Mouse (Mus musculus): Measurements from ENCODE around the gene Tagln. TPM values are rescaled to one million over a fixed set of nuclear protein-coding genes. Genes with fewer than 3 reads are reported as not detected.

Gene Tagln
- total and polyA plus RNA-seq, 3 experiments: 0.59 to 2.3 TPM; not detected in 1

DNA sequence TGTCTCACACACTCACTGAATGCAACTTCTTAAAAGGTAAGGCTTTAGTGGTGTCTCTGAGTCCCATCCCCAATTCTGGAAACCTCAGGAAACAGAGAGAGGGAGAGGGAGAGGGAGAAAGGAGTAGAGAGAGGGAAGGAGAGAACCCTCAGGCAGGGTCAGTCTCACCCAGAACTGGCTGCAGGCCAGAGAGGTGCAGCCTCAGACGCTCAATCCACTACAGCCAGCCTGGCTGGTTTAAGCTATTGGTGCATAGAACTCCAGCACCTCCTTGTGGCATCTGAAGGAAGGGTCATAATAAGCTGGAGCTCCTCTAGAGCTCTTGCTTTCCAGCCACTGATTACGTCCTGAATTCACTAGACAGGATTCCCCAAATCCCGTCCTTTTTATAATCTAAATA is 1.0 kb upstream of the Tagln start:
- Histone ChIP-seq H3K27me3 (replicated peaks) (no peaks in the 10 kb centered on the region), H3K27ac (ENCODE audit: insufficient read depth, low read depth) (no peak overlapping the region), H3K4me1 (ENCODE audit: control insufficient read depth in 1 of 2, insufficient read depth in 2 of 2) (peaks cover 0 to 16% of the 10 kb centered on the region in 2 experiments; a peak in 2 of 4 replicates), H3K4me3 (replicated peaks in 1 of 3; ENCODE audit: low read depth in 2 of 3, low read length in 2 of 3, poor library complexity in 1 of 3) (no peak overlapping the region), H3K9me3 (replicated peaks; ENCODE audit: low read length) (no peaks in the 10 kb centered on the region), H3K4me2 (ENCODE audit: insufficient read depth, low read depth, poor library complexity, severe bottlenecking) (no peak overlapping the region), H3K79me2 (replicated peaks; ENCODE audit: control insufficient read depth, extremely low read depth, insufficient read depth, poor library complexity, severe bottlenecking) (no peaks in the 10 kb centered on the region), H3K9ac (ENCODE audit: insufficient read depth, low read depth) (no peak overlapping the region), H3K36me3 (replicated peaks in 1 of 2; ENCODE audit: control insufficient read depth in 1 of 2, insufficient read depth in 1 of 2, low read length in 1 of 2) (peaks cover 37 to 71% of the 10 kb centered on the region in 2 experiments)
- TF ChIP-seq IRF4 (IDR thresholded peaks at IDR 0.05; ENCODE audit: low read depth, low read length) (0 out of 2 replicates have a peak, but pooled peaks have one; percentile 5), RAD21 (IDR thresholded peaks at IDR 0.05; ENCODE audit: low read depth, low read length) (peak; percentile 72), ZMIZ1 (IDR thresholded peaks at IDR 0.05; ENCODE audit: low read depth, low read length) (no peak), BHLHE40 (IDR thresholded peaks at IDR 0.05; ENCODE audit: low read depth, low read length) (no peak), ZNF384 (IDR thresholded peaks at IDR 0.05; ENCODE audit: low read depth, low read length) (no peak), CHD2 (IDR thresholded peaks at IDR 0.05; ENCODE audit: low read length) (no peak), CTCF (conservative IDR thresholded peaks at IDR 0.05 in 1 of 2, IDR thresholded peaks at IDR 0.05 in 1 of 2; ENCODE audit: low read depth in 2 of 2, low read length in 2 of 2) (peak; percentile 22 to 73; a peak in 3 of 4 replicates), RCOR1 (conservative IDR thresholded peaks at IDR 0.05; ENCODE audit: low read depth, low read length) (no peak), ETS1 (conservative IDR thresholded peaks at IDR 0.05; ENCODE audit: low read depth, low read length) (no peak), MYC (IDR thresholded peaks at IDR 0.05; ENCODE audit: low read depth, low read length) (no peak), NELFE (IDR thresholded peaks at IDR 0.05; ENCODE audit: low read depth, low read length) (no peak), SMC3 (IDR thresholded peaks at IDR 0.05; ENCODE audit: low read depth, low read length) (peak; percentile 58), MAX (IDR thresholded peaks at IDR 0.05; ENCODE audit: low read length) (no peak), GABPA (IDR thresholded peaks at IDR 0.05; ENCODE audit: insufficient replicate concordance, low read depth, low read length) (no peak)
- peak; percentile 51 for DNase-seq (ENCODE audit: extremely low read depth)
- in situ Hi-C loops (cut with MboI; ENCODE audit: low pct_ligation_motif_present, low pct_unique_long_range_greater_than_20kb, low sequenced_read_pairs): no loop called here
- dilution Hi-C loops (cut with MboI; ENCODE audit: extremely low pct_ligation_motif_present, extremely low pct_unique_long_range_greater_than_20kb, low sequenced_read_pairs): no loop called here

DNA sequence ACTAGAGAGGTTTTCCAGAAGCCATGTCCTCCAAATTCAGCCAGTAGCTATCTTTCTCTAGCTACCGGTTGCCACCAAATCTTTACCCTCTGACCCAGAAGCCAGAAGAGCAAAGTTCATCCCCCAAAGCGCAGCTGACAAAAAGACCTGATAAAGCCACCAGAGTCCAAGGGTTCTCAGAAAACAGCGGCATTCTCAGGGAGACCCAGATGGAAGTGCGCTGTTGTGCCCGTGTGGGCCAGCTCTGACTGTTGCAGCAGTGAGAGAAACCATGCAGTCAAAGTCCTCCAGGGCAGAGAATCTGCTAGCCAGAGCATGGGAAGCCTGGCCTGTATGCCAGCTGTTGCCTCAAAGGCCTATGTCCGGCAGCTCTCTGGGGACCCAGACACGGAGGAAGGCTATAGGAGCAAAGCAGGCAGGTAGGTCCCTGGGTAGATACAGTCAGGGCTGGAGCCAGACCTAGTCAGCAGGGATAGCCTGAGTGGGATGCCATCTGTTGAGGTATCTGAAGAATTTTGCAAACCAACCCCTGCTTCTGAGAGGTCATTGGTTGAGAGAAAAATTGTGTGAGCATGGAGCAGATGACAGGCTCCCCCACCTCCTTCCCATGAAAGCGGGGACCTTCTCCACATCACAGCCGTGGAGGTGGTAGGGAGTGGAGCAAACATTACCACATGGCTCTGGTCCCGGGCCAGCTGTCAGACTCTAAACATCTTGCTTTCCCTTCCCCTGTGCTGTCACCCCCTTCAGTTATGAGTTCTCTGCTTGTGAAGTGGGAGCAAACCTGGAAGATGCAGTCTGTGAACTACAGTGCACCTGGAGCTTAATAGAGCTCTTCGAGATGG is 3.1 kb downstream of the Tagln start:
- DNase-seq (ENCODE audit: extremely low read depth): no peak
- Histone ChIP-seq H3K4me3 (replicated peaks in 1 of 3; ENCODE audit: low read depth in 2 of 3, low read length in 2 of 3, poor library complexity in 1 of 3) (no peak overlapping the region), H3K4me1 (ENCODE audit: control insufficient read depth in 1 of 2, insufficient read depth in 2 of 2) (0 out of 4 replicates have a peak, but pooled peaks cover 0 to 4% of the 10 kb centered on the region in 2 experiments), H3K9ac (ENCODE audit: insufficient read depth, low read depth) (no peak overlapping the region), H3K4me2 (ENCODE audit: insufficient read depth, low read depth, poor library complexity, severe bottlenecking) (no peak overlapping the region), H3K36me3 (replicated peaks in 1 of 2; ENCODE audit: control insufficient read depth in 1 of 2, insufficient read depth in 1 of 2, low read length in 1 of 2) (peaks cover 36 to 71% of the 10 kb centered on the region in 2 experiments), H3K79me2 (replicated peaks; ENCODE audit: control insufficient read depth, extremely low read depth, insufficient read depth, poor library complexity, severe bottlenecking) (no peaks in the 10 kb centered on the region), H3K27me3 (replicated peaks) (no peaks in the 10 kb centered on the region), H3K9me3 (replicated peaks; ENCODE audit: low read length) (no peaks in the 10 kb centered on the region), H3K27ac (ENCODE audit: insufficient read depth, low read depth) (no peak overlapping the region)
- TF ChIP-seq BHLHE40 (IDR thresholded peaks at IDR 0.05; ENCODE audit: low read depth, low read length) (no peak), CHD1 (IDR thresholded peaks at IDR 0.05; ENCODE audit: low read depth, low read length) (no peak), NELFE (IDR thresholded peaks at IDR 0.05; ENCODE audit: low read depth, low read length) (no peak), USF2 (conservative IDR thresholded peaks at IDR 0.05; ENCODE audit: low read depth, low read length) (no peak), UBTF (IDR thresholded peaks at IDR 0.05; ENCODE audit: low read depth, low read length) (no peak), ZMIZ1 (IDR thresholded peaks at IDR 0.05; ENCODE audit: low read depth, low read length) (no peak), KAT2A (IDR thresholded peaks at IDR 0.05; ENCODE audit: insufficient replicate concordance, low read length) (no peak), RAD21 (IDR thresholded peaks at IDR 0.05; ENCODE audit: low read depth, low read length) (no peak), POLR2AphosphoS2 (IDR thresholded peaks at IDR 0.05; ENCODE audit: low read depth, low read length) (no peak)
- dilution Hi-C loops (cut with MboI; ENCODE audit: extremely low pct_ligation_motif_present, extremely low pct_unique_long_range_greater_than_20kb, low sequenced_read_pairs) (no loop called here), in situ Hi-C loops (cut with MboI; ENCODE audit: low pct_ligation_motif_present, low pct_unique_long_range_greater_than_20kb, low sequenced_read_pairs) (no loop called here)
